Mouse (Mus musculus): Measurements from ENCODE around the gene Tbl3. TPM values are rescaled to one million over a fixed set of nuclear protein-coding genes. Genes with fewer than 3 reads are reported as not detected.

Tbl3 gene
- polyA plus RNA-seq, 1 experiment from 2014 or later: 105 TPM

DNA sequence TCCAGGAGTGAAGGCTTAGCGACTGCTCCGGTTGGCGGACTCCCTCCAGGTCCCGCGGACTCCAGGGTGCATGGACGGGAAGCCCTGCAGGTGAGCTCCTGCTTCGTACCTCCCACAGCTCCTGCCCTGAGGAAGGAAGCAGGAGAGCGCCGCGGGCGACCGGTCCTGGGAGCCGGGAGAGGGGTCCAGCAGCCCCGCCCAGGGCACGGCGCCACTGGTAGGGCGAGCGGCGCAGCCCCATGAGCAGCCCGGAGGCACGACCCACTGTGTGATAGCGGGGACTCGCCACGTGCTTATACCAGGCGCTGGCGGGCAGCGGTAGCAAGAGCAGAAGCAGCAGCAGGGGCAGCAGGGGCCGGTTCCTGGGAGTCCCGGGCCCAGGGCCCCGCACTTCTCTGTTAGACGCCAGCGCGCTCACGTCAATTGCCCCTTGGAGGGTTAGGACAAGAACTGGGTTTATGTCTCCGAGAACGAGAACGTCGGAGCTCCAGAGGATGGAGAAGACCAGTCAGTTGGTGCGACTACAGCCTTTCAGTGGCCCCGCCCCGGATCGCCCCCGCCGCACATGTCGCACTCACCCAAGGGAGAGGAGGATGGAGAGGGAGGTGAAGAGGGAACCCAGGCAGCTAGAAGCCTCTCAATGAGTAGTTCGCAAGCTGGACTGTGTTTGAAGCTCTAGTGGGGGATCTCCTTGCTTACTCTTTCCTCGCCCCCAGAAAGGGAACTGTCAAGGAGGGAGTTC is 49.3 kb downstream of the Tbl3 start, which contains the start of gene Npw:
Gene Npw, minus strand, starts transcription at position 441 of the 742 bp plus-strand sequence.
- peak; percentile 29 for ATAC-seq (ENCODE audit: low FRiP score, low TSS enrichment)
- Histone ChIP-seq H3K27ac (ENCODE audit: low read depth, low read length) (no peak within 1 kb of the TSS), H3K4me2 (replicated peaks; ENCODE audit: low read depth, low read length) (peak within 1 kb of the TSS; percentile 77), H3K9me3 (ENCODE audit: control insufficient read depth, low read length) (no peaks in the 10 kb centered on the region), H3K9ac (ENCODE audit: low read depth, low read length) (peak within 1 kb of the TSS; percentile 57), H3K4me1 (ENCODE audit: control insufficient read depth, insufficient read depth, low read length) (no peaks in the 10 kb centered on the region), H3K27me3 (ENCODE audit: control insufficient read depth, insufficient read depth, low read length) (peaks cover 30% of the 10 kb centered on the region), H3K36me3 (ENCODE audit: control insufficient read depth, insufficient read depth, low read length) (no peaks in the 10 kb centered on the region), H3K4me3 (ENCODE audit: low read length) (peak within 1 kb of the TSS; percentile 48)
- WGBS: 1% methylated on average over 47 of the region's 47 CpGs

DNA sequence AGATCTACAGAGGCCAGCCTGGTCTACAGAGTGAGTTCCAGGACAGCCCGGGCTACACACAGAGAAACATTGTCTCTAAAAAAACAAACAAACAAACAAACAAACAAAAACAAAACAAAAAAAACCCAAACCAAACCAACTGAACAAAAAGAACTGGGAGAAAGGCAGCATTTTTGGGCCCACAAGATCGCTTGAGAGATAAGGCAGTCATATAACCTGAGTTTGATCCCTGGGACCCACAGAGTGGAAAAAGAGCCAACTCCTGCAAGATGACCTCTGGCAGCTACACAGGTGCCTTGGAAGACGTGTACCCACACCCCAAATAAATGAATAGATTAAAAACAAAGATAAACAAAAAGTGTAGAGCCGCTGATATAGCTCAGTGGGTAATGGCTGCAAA is 52.5 kb downstream of the Tbl3 start:
- no peak for ATAC-seq (ENCODE audit: low FRiP score, low TSS enrichment)
- Histone ChIP-seq H3K4me1 (ENCODE audit: control insufficient read depth, insufficient read depth, low read length) (peaks cover 5% of the 10 kb centered on the region; the same call in 1 of the 2 replicates), H3K9ac (ENCODE audit: low read depth, low read length) (no peak overlapping the region), H3K27me3 (ENCODE audit: control insufficient read depth, insufficient read depth, low read length) (peaks cover 24% of the 10 kb centered on the region), H3K9me3 (ENCODE audit: control insufficient read depth, low read length) (no peaks in the 10 kb centered on the region), H3K27ac (ENCODE audit: low read depth, low read length) (no peak overlapping the region), H3K36me3 (ENCODE audit: control insufficient read depth, insufficient read depth, low read length) (no peaks in the 10 kb centered on the region), H3K4me3 (ENCODE audit: low read length) (no peak overlapping the region), H3K4me2 (replicated peaks; ENCODE audit: low read depth, low read length) (no peak overlapping the region)
- WGBS: 73% methylated on average over 4 of the region's 4 CpGs

DNA sequence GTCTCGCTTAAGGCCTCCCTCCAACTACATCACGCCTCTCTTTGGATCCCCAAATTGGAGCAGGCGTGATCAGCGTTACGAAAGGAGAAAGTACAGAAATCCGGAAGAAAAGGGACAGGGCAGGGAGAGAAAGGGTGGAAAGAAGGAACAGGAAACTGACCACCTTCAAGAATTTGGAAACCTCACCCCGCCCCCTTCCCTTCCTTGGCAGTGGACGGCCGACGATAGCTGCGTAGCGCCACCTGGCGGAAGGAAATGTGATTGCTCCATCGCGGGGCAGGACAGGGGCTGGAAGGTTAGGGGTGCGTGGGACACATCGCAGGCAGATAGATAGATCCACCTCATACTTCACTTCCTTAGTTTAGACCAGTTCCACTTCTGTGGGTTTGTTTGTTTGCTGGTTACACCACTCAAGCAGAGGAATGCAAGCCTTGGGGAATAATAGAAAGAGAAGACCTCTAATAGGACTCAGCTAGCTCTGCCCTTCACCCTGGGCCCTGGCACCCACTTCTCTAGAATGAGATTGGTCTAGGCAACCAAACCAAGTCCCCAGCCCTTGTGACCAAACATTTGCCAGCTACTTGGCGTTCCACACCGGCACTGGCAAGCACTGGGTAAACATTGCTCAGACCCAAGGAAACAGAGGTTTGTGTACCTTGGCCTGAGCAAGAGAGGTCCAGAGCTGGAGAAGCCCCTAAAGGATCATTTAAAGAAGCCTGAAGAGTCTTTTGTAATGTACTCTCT is 53.3 kb downstream of the Tbl3 start:
- no peak overlapping the region for H3K27ac ChIP-seq (ENCODE audit: low read depth, low read length)
- H3K9ac ChIP-seq (ENCODE audit: low read depth, low read length): no peak overlapping the region
- peaks cover 23% of the 10 kb centered on the region for H3K27me3 ChIP-seq (ENCODE audit: control insufficient read depth, insufficient read depth, low read length)
- H3K4me2 ChIP-seq (replicated peaks; ENCODE audit: low read depth, low read length): peak overlapping the region; percentile 53
- ATAC-seq (ENCODE audit: low FRiP score, low TSS enrichment): peak; percentile 66
- peaks cover 10% of the 10 kb centered on the region for H3K4me1 ChIP-seq (ENCODE audit: control insufficient read depth, insufficient read depth, low read length)
- peak overlapping the region; percentile 28 for H3K4me3 ChIP-seq (ENCODE audit: low read length)
- WGBS: 4% methylated on average over 19 of the region's 19 CpGs
- no peaks in the 10 kb centered on the region for H3K36me3 ChIP-seq (ENCODE audit: control insufficient read depth, insufficient read depth, low read length)
- no peaks in the 10 kb centered on the region for H3K9me3 ChIP-seq (ENCODE audit: control insufficient read depth, low read length)

- Histone ChIP-seq H3K36me3 (ENCODE audit: control insufficient read depth, insufficient read depth, low read length) (no peaks in the 10 kb centered on the region), H3K9ac (ENCODE audit: low read depth, low read length) (no peak overlapping the region)
Measured at GRCm38 (mm10) chr17:24651835-24652234, 55.6 kb downstream of the Tbl3 start.

GRCm38 (mm10) chr17:24650766-24651165 is 56.7 kb downstream of the Tbl3 start:
- Histone ChIP-seq H3K4me2 (replicated peaks; ENCODE audit: low read depth, low read length) (peak overlapping the region; percentile 97), H3K36me3 (ENCODE audit: control insufficient read depth, insufficient read depth, low read length) (no peaks in the 10 kb centered on the region), H3K4me3 (ENCODE audit: low read length) (peak overlapping the region; percentile 77; the same call in 1 of the 2 replicates), H3K9me3 (ENCODE audit: control insufficient read depth, low read length) (no peaks in the 10 kb centered on the region), H3K9ac (ENCODE audit: low read depth, low read length) (peak overlapping the region; percentile 90; the same call in 1 of the 2 replicates), H3K4me1 (ENCODE audit: control insufficient read depth, insufficient read depth, low read length) (peaks cover 23% of the 10 kb centered on the region), H3K27ac (ENCODE audit: low read depth, low read length) (no peak overlapping the region), H3K27me3 (ENCODE audit: control insufficient read depth, insufficient read depth, low read length) (no peaks in the 10 kb centered on the region)
- ATAC-seq (ENCODE audit: low FRiP score, low TSS enrichment): no peak
- 81% methylated on average over 4 of the region's 4 CpGs for WGBS

More at GRCm38 (mm10) chr17:24651835-24652234, 55.6 kb downstream of the Tbl3 start:
- H3K9me3 ChIP-seq (ENCODE audit: control insufficient read depth, low read length): no peaks in the 10 kb centered on the region
- H3K27me3 ChIP-seq (ENCODE audit: control insufficient read depth, insufficient read depth, low read length): peaks cover under 1% of the 10 kb centered on the region; the same call in 1 of the 2 replicates
- 77% methylated on average over 3 of the region's 3 CpGs for WGBS
- no peak for ATAC-seq (ENCODE audit: low FRiP score, low TSS enrichment)
- H3K27ac ChIP-seq (ENCODE audit: low read depth, low read length): no peak overlapping the region
- H3K4me3 ChIP-seq (ENCODE audit: low read length): no peak overlapping the region
- no peak overlapping the region for H3K4me2 ChIP-seq (replicated peaks; ENCODE audit: low read depth, low read length)
- peaks cover 23% of the 10 kb centered on the region for H3K4me1 ChIP-seq (ENCODE audit: control insufficient read depth, insufficient read depth, low read length)

- peak within 1 kb of the TSS; percentile 62; the same call in 1 of the 2 replicates for H3K27ac ChIP-seq (ENCODE audit: low read depth, low read length)
- no peaks in the 10 kb centered on the region for H3K27me3 ChIP-seq (ENCODE audit: control insufficient read depth, insufficient read depth, low read length)
- under 1% methylated on average over 39 of the region's 41 CpGs for WGBS
- H3K4me3 ChIP-seq (ENCODE audit: low read length): peak within 1 kb of the TSS; percentile 77
- H3K4me1 ChIP-seq (ENCODE audit: control insufficient read depth, insufficient read depth, low read length): peaks cover 27% of the 10 kb centered on the region
- no peaks in the 10 kb centered on the region for H3K36me3 ChIP-seq (ENCODE audit: control insufficient read depth, insufficient read depth, low read length)
- H3K9ac ChIP-seq (ENCODE audit: low read depth, low read length): peak within 1 kb of the TSS; percentile 90
- H3K4me2 ChIP-seq (replicated peaks; ENCODE audit: low read depth, low read length): peak within 1 kb of the TSS; percentile 97
- H3K9me3 ChIP-seq (ENCODE audit: control insufficient read depth, low read length): no peaks in the 10 kb centered on the region
- peak; percentile 70 for ATAC-seq (ENCODE audit: low FRiP score, low TSS enrichment)
Measured at GRCm38 (mm10) chr17:24650070-24650616, 57.3 kb downstream of the Tbl3 start, which contains the start of gene Slc9a3r2. Slc9a3r2 (minus strand) TSS chr17:24650327.

- H3K4me3 ChIP-seq (ENCODE audit: low read length): peak overlapping the region; percentile 77
- H3K4me2 ChIP-seq (replicated peaks; ENCODE audit: low read depth, low read length): peak overlapping the region; percentile 97
- H3K9me3 ChIP-seq (ENCODE audit: control insufficient read depth, low read length): no peaks in the 10 kb centered on the region
- no peaks in the 10 kb centered on the region for H3K27me3 ChIP-seq (ENCODE audit: control insufficient read depth, insufficient read depth, low read length)
- no peaks in the 10 kb centered on the region for H3K36me3 ChIP-seq (ENCODE audit: control insufficient read depth, insufficient read depth, low read length)
- peak overlapping the region; percentile 90 for H3K9ac ChIP-seq (ENCODE audit: low read depth, low read length)
- H3K4me1 ChIP-seq (ENCODE audit: control insufficient read depth, insufficient read depth, low read length): peaks cover 32% of the 10 kb centered on the region
- ATAC-seq (ENCODE audit: low FRiP score, low TSS enrichment): peak; percentile 43
- WGBS: 0% methylated on average over 25 of the region's 35 CpGs
- H3K27ac ChIP-seq (ENCODE audit: low read depth, low read length): peak overlapping the region; percentile 62; the same call in 1 of the 2 replicates
Measured at GRCm38 (mm10) chr17:24649581-24650069, 57.8 kb downstream of the Tbl3 start.

GRCm38 (mm10) chr17:24648731-24649377 is 58.6 kb downstream of the Tbl3 start:
- no peaks in the 10 kb centered on the region for H3K36me3 ChIP-seq (ENCODE audit: control insufficient read depth, insufficient read depth, low read length)
- peaks cover 40% of the 10 kb centered on the region for H3K4me1 ChIP-seq (ENCODE audit: control insufficient read depth, insufficient read depth, low read length)
- WGBS: 78% methylated on average over 10 of the region's 10 CpGs
- no peak overlapping the region for H3K27ac ChIP-seq (ENCODE audit: low read depth, low read length)
- no peak for ATAC-seq (ENCODE audit: low FRiP score, low TSS enrichment)
- H3K27me3 ChIP-seq (ENCODE audit: control insufficient read depth, insufficient read depth, low read length): no peaks in the 10 kb centered on the region
- peak overlapping the region; percentile 77 for H3K4me3 ChIP-seq (ENCODE audit: low read length)
- no peaks in the 10 kb centered on the region for H3K9me3 ChIP-seq (ENCODE audit: control insufficient read depth, low read length)
- H3K4me2 ChIP-seq (replicated peaks; ENCODE audit: low read depth, low read length): peak overlapping the region; percentile 97
- peak overlapping the region; percentile 90; the same call in 1 of the 2 replicates for H3K9ac ChIP-seq (ENCODE audit: low read depth, low read length)
